Comparison of ENCODE assay signal across 8 mouse cellular contexts in genomic region chr17:88439536-88440050, GRCm38 (mm10). TPM values are rescaled to one million over a fixed set of nuclear protein-coding genes. Genes with fewer than 3 reads are reported as not detected.
DNase-seq lines count a peak whose midpoint lies in the region; ATAC-seq lines count a peak whose summit lies in the region.

No protein-coding gene starts in this region.

- no peaks in the 10 kb centered on the region for H3K36me3 ChIP-seq in heart, embryonic 13.5 days
- H3K36me3 ChIP-seq in forebrain, embryonic 15.5 days, result no peaks in the 10 kb centered on the region
- H3K36me3 ChIP-seq in neural tube, embryonic 15.5 days, result no peaks in the 10 kb centered on the region

- no peak overlapping the region for H3K27ac ChIP-seq in heart, embryonic 13.5 days (replicated peaks)
- peak overlapping the region; percentile 90 for H3K27ac ChIP-seq in forebrain, embryonic 15.5 days (replicated peaks)
- H3K27ac ChIP-seq in neural tube, embryonic 15.5 days (replicated peaks), result peak overlapping the region; percentile 92; the same call in 1 of the 2 replicates

- no peak for DNase-seq in heart, postnatal 14 days
- peak; percentile 73 for DNase-seq in R1 (ENCODE audit: low read depth, low spot score)
- peak; percentile 18 for DNase-seq in kidney, postnatal 14 days
- DNase-seq in layer of hippocampus, adult 9-10 months (ENCODE audit: low spot score), result no peak

- no peaks in the 10 kb centered on the region for H3K9me3 ChIP-seq in heart, embryonic 13.5 days
- no peaks in the 10 kb centered on the region for H3K9me3 ChIP-seq in forebrain, embryonic 15.5 days
- no peaks in the 10 kb centered on the region for H3K9me3 ChIP-seq in neural tube, embryonic 15.5 days (replicated peaks)

- ATAC-seq in heart, embryonic 13.5 days (ENCODE audit: extremely low read depth, insufficient number of reproducible peaks, low FRiP score, low TSS enrichment), result no peak
- ATAC-seq in forebrain, embryonic 15.5 days (replicated peaks), result peak; percentile 24; the same call in 1 of the 2 replicates
- ATAC-seq in neural tube, embryonic 15.5 days (ENCODE audit: low FRiP score), result no peak
- ATAC-seq in granulocyte monocyte progenitor cell, adult 5-6 weeks (replicated peaks; ENCODE audit: poor library complexity, severe bottlenecking), result no peak

- H3K4me1 ChIP-seq in heart, embryonic 13.5 days, result peaks cover 11% of the 10 kb centered on the region
- H3K4me1 ChIP-seq in forebrain, embryonic 15.5 days, result peaks cover 10% of the 10 kb centered on the region; the same call in 1 of the 2 replicates
- H3K4me1 ChIP-seq in neural tube, embryonic 15.5 days, result peaks cover 12% of the 10 kb centered on the region; the same call in 1 of the 2 replicates

- H3K4me3 ChIP-seq in heart, embryonic 13.5 days, result peak overlapping the region; percentile 97
- peak overlapping the region; percentile 96 for H3K4me3 ChIP-seq in forebrain, embryonic 15.5 days
- peak overlapping the region; percentile 91 for H3K4me3 ChIP-seq in neural tube, embryonic 15.5 days (replicated peaks)

- H3K4me2 ChIP-seq in heart, embryonic 13.5 days, result peak overlapping the region; percentile 80
- peak overlapping the region; percentile 73 for H3K4me2 ChIP-seq in forebrain, embryonic 15.5 days (replicated peaks)
- H3K4me2 ChIP-seq in neural tube, embryonic 15.5 days, result peak overlapping the region; percentile 92

- intact Hi-C loops in heart, postnatal 14 days (cut with DNase I), result loop anchor here (2.0 to 10.0 kb wide), 5 partner anchors 73 to 375 kb away; partner anchors contain the start of gene Fbxo11

- H3K27me3 ChIP-seq in heart, embryonic 13.5 days (replicated peaks), result no peaks in the 10 kb centered on the region
- no peaks in the 10 kb centered on the region for H3K27me3 ChIP-seq in forebrain, embryonic 15.5 days
- H3K27me3 ChIP-seq in neural tube, embryonic 15.5 days (replicated peaks), result no peaks in the 10 kb centered on the region

- WGBS in heart, embryonic 13.5 days, result 82% methylated on average over 12 of the region's 12 CpGs
- 84% methylated on average over 12 of the region's 12 CpGs for WGBS in forebrain, embryonic 15.5 days
- 80% methylated on average over 12 of the region's 12 CpGs for WGBS in neural tube, embryonic 15.5 days

- H3K9ac ChIP-seq in heart, embryonic 13.5 days, result peak overlapping the region; percentile 94; the same call in 1 of the 2 replicates
- peak overlapping the region; percentile 71; the same call in 1 of the 2 replicates for H3K9ac ChIP-seq in forebrain, embryonic 15.5 days (replicated peaks)
- H3K9ac ChIP-seq in neural tube, embryonic 15.5 days (replicated peaks), result peak overlapping the region; percentile 79; the same call in 1 of the 2 replicates

RNA-seq across cellular contexts. Expression of gene Foxn2, which starts 0.9 kb away (rescaled TPM):
- polyA plus RNA-seq in heart, embryonic 13.5 days (2015; fragmentation: Nextera tagmentation; extraction: Ambion mirVana), result 8.2 and 9.0 TPM in 2 replicates
- total RNA-seq in heart, postnatal 14 days (2021), result 10 to 100 TPM; 11.9 to 13.5 TPM
- 10.7 TPM in 2 replicates for polyA plus RNA-seq in forebrain, embryonic 15.5 days (2015; fragmentation: Nextera tagmentation; extraction: Ambion mirVana)
- polyA plus RNA-seq in neural tube, embryonic 15.5 days (2015; fragmentation: Nextera tagmentation; extraction: Ambion mirVana), result 8.4 and 9.6 TPM in 2 replicates
- total RNA-seq in granulocyte monocyte progenitor cell, adult 5-6 weeks (2014; fragmentation: Nextera tagmentation), result 33.1 and 34.4 TPM in 2 replicates
- total RNA-seq in granulocyte monocyte progenitor cell, adult 5-6 weeks (2017), result 45.1 and 49.9 TPM in 2 replicates

Comparison
In these comparisons a context has a peak if more than half of its experiments do, and no peak if none do; other contexts are left out.
1. DNase-seq: peak in R1 (single experiment) and kidney, postnatal 14 days (single experiment); none in heart, postnatal 14 days (0 of 2) and layer of hippocampus, adult 9-10 months (single experiment).
2. Peak in every context shown above with its lines, with median percentiles within 50 percentile points of each other: H3K4me2 ChIP-seq, H3K4me3 ChIP-seq and H3K9ac ChIP-seq.